Mouse (Mus musculus) naive thymus-derived CD4-positive, alpha-beta T cell, adult 2 months (primary cell): ENCODE measurements at regions not wholly inside any gene's neighbourhood (a gene's known extent, or its start where the extent isn't known, plus 50 kb on each side); places are given as distances from the start of the nearest gene placed in this dataset.

ENCODE experiments used
- DNase-seq: peaks from one replicate; pipeline ENCODE4 v3.0.0-alpha.2; 2011; ENCODE audit warnings: low read depth

DNA sequence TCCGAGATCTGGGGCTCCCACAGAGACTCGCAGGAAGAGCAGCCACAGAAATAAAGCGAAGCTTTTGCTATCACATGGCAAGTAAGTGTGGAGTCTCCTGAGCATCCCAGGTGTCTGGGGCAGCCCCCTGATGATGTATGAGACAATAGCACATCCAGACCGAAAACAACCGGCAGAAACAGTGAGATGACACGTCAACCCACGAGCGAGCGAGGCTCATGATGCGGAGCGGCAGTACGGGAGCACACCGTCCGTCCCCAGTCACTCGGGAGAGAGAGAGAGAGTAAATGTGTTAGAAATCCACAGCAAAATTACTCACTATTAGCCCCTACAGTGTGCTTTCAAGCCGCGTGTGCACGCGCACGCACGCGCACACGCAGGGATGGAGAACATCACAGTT is 276.2 kb downstream of the Barhl2 start:
- DNase-seq, result no peak

GRCm38 (mm10) chr5:106172162-106172561 is 285.8 kb downstream of the Barhl2 start:
- no peak for DNase-seq

GRCm38 (mm10) chr5:106170405-106170804 is 287.6 kb downstream of the Barhl2 start:
- no peak for DNase-seq

GRCm38 (mm10) chr5:106167556-106167955 is 290.4 kb downstream of the Barhl2 start:
- DNase-seq, result no peak

GRCm38 (mm10) chr5:106166266-106166665 is 289.9 kb downstream of the Zfp326 start:
- DNase-seq, result no peak

- DNase-seq, result no peak
Observed at GRCm38 (mm10) chr5:106164190-106164589, 287.8 kb downstream of the Zfp326 start.

- no peak for DNase-seq
Observed at GRCm38 (mm10) chr5:106162981-106163653, 286.8 kb downstream of the Zfp326 start.

DNA sequence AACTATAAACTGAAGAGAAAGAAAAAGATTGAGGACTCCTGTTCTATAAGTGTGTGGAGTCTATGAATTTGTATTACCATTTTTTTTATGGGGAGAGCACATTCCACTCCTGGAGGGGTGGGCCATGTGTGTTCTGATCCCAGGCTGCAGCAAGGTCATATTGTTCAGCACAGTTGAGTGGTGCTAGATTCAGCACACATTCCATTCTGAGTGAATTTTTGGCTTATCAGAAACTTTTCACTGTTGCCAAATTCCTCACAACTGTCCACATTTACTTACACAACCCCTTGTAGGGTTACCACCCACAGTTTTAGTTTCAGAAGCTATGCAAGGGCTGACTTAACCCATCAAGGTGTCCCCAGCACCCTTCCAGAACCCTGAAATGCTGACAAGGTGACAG is 262.7 kb downstream of the Zfp326 start:
- no peak for DNase-seq

DNA sequence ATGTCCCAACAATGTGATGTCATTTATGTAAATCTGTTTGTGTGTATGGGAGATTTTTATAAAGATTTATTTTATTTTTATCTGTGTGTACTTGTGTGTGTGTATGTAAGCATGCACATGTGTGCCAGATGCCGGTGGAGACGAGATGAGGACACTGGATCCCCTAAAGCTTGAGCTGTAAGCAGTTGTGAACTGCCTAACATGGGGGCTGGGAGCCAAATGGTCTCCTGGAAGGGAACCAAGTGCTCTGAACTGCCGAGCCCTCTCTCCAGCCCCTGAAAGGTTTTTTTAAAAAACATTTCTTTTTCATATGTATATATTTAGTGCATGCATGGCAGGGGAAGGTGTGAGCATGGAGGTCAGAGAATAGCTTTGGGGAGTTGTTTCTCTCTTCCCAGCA is 246.6 kb downstream of the Zfp326 start:
- DNase-seq, result no peak

DNA sequence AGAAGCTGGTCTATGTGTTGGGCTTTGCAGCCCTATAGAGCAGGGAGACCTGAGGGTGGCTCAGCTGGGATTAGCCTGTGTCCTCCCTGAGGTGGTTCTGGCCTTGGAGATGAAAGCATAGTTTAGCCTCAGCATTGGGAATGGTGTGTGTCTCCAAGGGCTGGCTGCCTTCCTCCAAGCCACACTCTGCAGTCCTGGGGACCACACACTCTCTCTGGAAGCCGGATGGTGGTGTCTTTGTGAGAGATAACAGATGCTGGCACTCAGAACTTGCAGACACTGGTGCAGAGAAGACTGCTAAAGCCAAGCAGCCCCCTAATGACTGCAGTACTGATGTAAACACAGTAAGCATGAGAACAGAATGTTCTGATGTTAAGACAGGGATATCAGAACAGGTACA is 243.2 kb downstream of the Zfp326 start:
- DNase-seq, result no peak

DNA sequence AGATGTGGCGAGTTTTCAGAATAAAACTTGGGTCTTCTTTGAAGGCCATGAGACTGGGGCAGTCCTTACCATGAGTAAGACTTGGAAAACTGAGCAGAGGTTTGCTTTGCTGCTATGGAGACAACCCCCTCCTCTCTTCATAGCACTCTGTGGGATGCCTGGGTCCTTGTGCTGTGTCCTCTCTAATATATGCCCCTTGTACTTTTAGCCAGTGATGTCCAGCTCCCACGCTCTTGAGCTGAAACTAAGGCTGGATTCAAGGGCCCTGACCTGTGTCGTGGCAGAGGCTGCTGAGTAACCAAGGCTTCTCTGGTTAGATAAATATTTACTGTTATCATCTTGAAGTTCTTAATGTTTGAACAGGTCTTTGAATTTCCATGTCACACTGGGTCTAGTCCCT is 236.8 kb downstream of the Zfp326 start:
- DNase-seq, result no peak

DNA sequence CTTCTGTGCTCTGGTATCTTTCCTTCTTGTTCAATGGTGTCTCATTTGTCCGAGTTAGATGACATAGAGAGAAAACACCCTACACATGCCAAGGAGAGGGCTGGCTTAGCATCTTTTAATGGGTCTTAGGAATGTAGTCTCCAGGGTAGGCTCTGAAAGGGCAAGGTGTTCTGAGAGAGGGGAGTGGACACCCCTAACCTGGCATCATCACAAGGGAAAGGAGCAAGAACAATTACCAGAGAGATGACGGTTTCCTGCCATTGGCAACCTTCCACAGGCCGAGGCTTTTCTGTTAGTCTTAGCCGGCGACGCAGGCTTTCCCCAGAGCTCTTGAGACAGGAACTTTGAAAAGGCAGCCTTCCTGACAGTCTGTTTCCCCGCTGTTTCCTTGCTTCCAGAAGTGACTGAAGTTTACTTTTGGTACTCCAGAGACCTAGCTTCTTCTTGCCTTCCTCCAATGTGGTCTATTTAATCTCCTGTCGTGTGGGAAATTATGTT is 232.2 kb downstream of the Zfp326 start:
- no peak for DNase-seq

DNA sequence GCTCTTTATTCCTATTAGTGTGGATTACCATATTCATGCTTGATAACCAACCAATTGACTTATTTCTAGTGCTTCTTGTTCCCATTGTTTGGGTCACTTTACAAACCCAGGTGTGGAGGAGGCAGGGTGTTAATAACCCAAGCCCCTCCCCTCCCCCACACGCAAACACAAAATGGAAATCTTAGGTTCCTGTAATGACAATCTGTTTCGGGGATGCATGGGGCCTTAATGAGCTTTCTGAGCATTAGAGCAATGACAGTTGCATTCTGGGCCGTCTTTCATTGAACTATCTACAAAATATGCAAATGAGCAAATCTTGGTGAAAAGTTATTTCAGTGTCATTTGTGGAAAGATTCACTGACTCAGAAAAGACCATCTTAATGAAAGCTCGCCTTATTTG is 225.9 kb downstream of the Zfp326 start:
- no peak for DNase-seq

DNA sequence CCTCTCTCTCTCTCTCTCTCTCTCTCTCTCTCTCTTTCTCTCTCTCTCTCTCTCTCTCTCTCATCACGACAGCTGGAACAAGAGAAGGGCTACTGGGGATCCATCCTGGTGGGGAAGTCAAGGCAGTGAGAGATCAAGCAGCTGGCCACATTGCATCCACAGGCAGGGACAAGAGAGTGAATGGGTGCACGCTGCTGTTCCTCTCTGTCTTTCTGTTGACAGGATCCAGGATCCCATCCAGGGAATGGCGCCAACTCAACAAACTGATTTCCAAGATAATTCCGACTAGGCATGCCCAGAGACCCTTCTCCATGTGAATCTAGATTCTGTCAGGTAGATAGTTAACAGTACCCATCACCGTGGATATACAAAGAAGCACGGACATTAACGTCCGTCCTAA is 222.5 kb downstream of the Zfp326 start:
- no peak for DNase-seq

- no peak for DNase-seq
Observed at GRCm38 (mm10) chr5:106089332-106089731, 213.0 kb downstream of the Zfp326 start.

DNA sequence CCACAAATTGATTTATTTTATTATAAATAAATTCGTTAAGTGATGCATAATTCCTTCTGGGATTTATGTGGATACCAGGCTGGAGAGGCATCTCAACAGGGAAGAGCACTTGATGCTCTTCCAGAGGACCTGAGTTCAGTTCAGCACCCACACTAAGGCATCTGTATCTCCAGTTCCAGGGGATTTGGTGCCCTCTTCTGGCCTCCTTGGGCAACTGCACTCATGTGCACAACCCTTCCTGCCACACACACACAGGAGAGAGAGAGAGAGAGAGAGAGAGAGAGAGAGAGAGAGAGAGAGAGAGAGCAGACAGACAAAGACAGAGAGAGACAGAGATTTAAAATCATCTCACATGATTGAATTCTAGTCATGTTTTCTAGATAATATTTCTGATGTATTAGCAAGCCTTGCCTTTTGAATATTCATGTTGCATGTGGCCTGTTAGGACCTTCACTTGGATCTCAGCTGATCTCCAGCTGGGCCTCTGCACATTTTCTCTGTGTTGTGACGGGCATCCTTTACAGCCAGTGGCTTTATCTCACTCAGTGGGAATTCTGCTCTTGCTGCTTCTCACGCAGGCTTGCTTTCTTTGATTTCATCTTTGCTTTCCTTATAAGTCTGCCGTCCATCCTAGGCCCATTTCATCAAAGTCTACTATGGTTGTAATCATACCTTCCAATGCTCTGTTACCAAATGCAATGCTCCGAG is 212.3 kb downstream of the Zfp326 start:
- no peak for DNase-seq

- no peak for DNase-seq
Observed at GRCm38 (mm10) chr5:106083786-106084185, 207.4 kb downstream of the Zfp326 start.

- DNase-seq, result no peak
Observed at GRCm38 (mm10) chr5:106082891-106083290, 206.5 kb downstream of the Zfp326 start.

- DNase-seq, result no peak
Observed at GRCm38 (mm10) chr5:106067124-106067551, 190.8 kb downstream of the Zfp326 start.

DNA sequence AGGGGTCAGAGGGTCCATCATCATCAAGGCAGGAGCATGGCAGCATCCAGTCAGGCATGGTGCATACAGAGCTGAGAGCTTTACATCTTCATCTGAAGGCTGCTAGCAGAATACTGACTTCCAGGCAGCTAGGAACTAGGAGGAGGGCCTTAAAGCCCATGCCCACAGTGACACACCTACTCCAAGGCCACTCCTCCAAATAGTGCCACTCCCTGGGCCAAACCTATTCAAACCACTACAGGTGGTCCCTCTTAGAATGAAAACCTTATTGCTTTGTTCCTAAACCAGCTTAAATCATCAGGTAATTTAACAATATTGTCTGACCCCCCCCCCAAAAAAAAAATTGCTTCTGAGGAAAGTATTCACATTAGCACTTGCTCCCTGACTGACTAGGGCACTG is 190.3 kb downstream of the Zfp326 start:
- DNase-seq, result no peak

- DNase-seq, result no peak
Observed at GRCm38 (mm10) chr5:106064366-106064765, 188.0 kb downstream of the Zfp326 start.

DNA sequence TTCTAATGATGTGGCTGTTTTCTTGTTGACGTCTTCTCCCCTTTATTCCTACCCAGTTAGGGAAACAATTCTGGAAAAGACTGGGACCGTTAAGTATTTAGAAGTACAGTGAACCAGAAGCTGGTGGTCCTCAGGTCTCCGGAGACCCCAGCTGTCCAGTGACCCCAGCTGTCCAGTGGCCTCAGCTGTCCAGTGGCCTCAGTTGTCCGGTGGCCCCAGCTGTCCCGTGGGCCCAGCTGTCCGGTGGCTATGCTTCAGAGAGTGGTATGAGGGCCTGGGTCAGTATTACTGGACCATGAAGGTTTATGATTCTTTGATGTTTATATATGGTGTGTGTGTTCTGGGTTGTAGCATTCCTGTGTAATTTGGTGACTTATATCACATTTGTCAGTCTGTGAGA is 186.6 kb downstream of the Zfp326 start:
- no peak for DNase-seq

- no peak for DNase-seq
Observed at GRCm38 (mm10) chr5:106056631-106057030, 180.3 kb downstream of the Zfp326 start.

- DNase-seq, result no peak
Observed at GRCm38 (mm10) chr5:106055221-106055620, 178.9 kb downstream of the Zfp326 start.
